Mouse (Mus musculus): ENCODE measurements around the gene Ern2. TPM values are rescaled to one million over a fixed set of nuclear protein-coding genes. Genes with fewer than 3 reads are reported as not detected.

Ern2 gene
- polyA plus RNA-seq, 1 experiment from 2014 or later: 1.7 TPM

- Histone ChIP-seq H3K4me1 (replicated peaks; ENCODE audit: control insufficient read depth, insufficient read depth, low read length) (no peaks in the 10 kb centered on the region), H3K4me3 (replicated peaks; ENCODE audit: low read length) (no peak overlapping the region), H3K9me3 (ENCODE audit: control insufficient read depth, low read length) (no peaks in the 10 kb centered on the region), H3K27me3 (replicated peaks; ENCODE audit: control insufficient read depth, insufficient read depth, low read length) (no peaks in the 10 kb centered on the region), H3K9ac (replicated peaks; ENCODE audit: low read depth, low read length) (no peak overlapping the region), H3K36me3 (ENCODE audit: control insufficient read depth, insufficient read depth) (0 out of 2 replicates have a peak, but pooled peaks cover 5% of the 10 kb centered on the region), H3K27ac (ENCODE audit: low read length) (no peak overlapping the region), H3K4me2 (ENCODE audit: low read length) (no peak overlapping the region)
- no peak for ATAC-seq
- 85% methylated on average over 6 of the region's 6 CpGs for WGBS
Observed at GRCm38 (mm10) chr7:122170705-122171104, 15.3 kb downstream of the Ern2 start.

- Histone ChIP-seq H3K4me1 (replicated peaks; ENCODE audit: control insufficient read depth, insufficient read depth, low read length) (no peaks in the 10 kb centered on the region), H3K36me3 (ENCODE audit: control insufficient read depth, insufficient read depth) (0 out of 2 replicates have a peak, but pooled peaks cover 5% of the 10 kb centered on the region), H3K27me3 (replicated peaks; ENCODE audit: control insufficient read depth, insufficient read depth, low read length) (no peaks in the 10 kb centered on the region), H3K27ac (ENCODE audit: low read length) (no peak overlapping the region), H3K9me3 (ENCODE audit: control insufficient read depth, low read length) (no peaks in the 10 kb centered on the region), H3K4me3 (replicated peaks; ENCODE audit: low read length) (no peak overlapping the region), H3K4me2 (ENCODE audit: low read length) (no peak overlapping the region), H3K9ac (replicated peaks; ENCODE audit: low read depth, low read length) (no peak overlapping the region)
- ATAC-seq: no peak
- WGBS: 82% methylated on average over 7 of the region's 7 CpGs
Observed at GRCm38 (mm10) chr7:122167203-122167602, 18.8 kb downstream of the Ern2 start.

- no peak overlapping the region for H3K4me3 ChIP-seq (replicated peaks; ENCODE audit: low read length)
- H3K4me2 ChIP-seq (ENCODE audit: low read length): no peak overlapping the region
- 90% methylated on average over 8 of the region's 8 CpGs for WGBS
- no peak for ATAC-seq
- H3K9ac ChIP-seq (replicated peaks; ENCODE audit: low read depth, low read length): no peak overlapping the region
- no peaks in the 10 kb centered on the region for H3K9me3 ChIP-seq (ENCODE audit: control insufficient read depth, low read length)
- no peaks in the 10 kb centered on the region for H3K36me3 ChIP-seq (ENCODE audit: control insufficient read depth, insufficient read depth)
- H3K27ac ChIP-seq (ENCODE audit: low read length): no peak overlapping the region
- no peaks in the 10 kb centered on the region for H3K27me3 ChIP-seq (replicated peaks; ENCODE audit: control insufficient read depth, insufficient read depth, low read length)
- H3K4me1 ChIP-seq (replicated peaks; ENCODE audit: control insufficient read depth, insufficient read depth, low read length): peaks cover 19% of the 10 kb centered on the region
Observed at GRCm38 (mm10) chr7:122163766-122164165, 22.2 kb downstream of the Ern2 start.

- H3K4me3 ChIP-seq (replicated peaks; ENCODE audit: low read length): peak overlapping the region; percentile 62
- H3K36me3 ChIP-seq (ENCODE audit: control insufficient read depth, insufficient read depth): no peaks in the 10 kb centered on the region
- peak overlapping the region; percentile 55 for H3K9ac ChIP-seq (replicated peaks; ENCODE audit: low read depth, low read length)
- H3K4me2 ChIP-seq (ENCODE audit: low read length): peak overlapping the region; percentile 96
- no peak overlapping the region for H3K27ac ChIP-seq (ENCODE audit: low read length)
- WGBS: under 1% methylated on average over 12 of the region's 12 CpGs
- H3K4me1 ChIP-seq (replicated peaks; ENCODE audit: control insufficient read depth, insufficient read depth, low read length): peaks cover 31% of the 10 kb centered on the region
- no peaks in the 10 kb centered on the region for H3K27me3 ChIP-seq (replicated peaks; ENCODE audit: control insufficient read depth, insufficient read depth, low read length)
- no peak for ATAC-seq
- no peaks in the 10 kb centered on the region for H3K9me3 ChIP-seq (ENCODE audit: control insufficient read depth, low read length)
Observed at GRCm38 (mm10) chr7:122160037-122160436, 26.0 kb downstream of the Ern2 start.

GRCm38 (mm10) chr7:122158915-122159902 is 26.8 kb downstream of the Ern2 start, which contains the start of gene Plk1:
Gene Plk1 (plus strand): TSS chr7:122159439.
- H3K4me3 ChIP-seq (replicated peaks; ENCODE audit: low read length): peak within 1 kb of the TSS; percentile 62
- peak within 1 kb of the TSS; percentile 96 for H3K4me2 ChIP-seq (ENCODE audit: low read length)
- no peaks in the 10 kb centered on the region for H3K27me3 ChIP-seq (replicated peaks; ENCODE audit: control insufficient read depth, insufficient read depth, low read length)
- no peaks in the 10 kb centered on the region for H3K9me3 ChIP-seq (ENCODE audit: control insufficient read depth, low read length)
- ATAC-seq: peak; percentile 97
- H3K9ac ChIP-seq (replicated peaks; ENCODE audit: low read depth, low read length): peak within 1 kb of the TSS; percentile 60
- no peaks in the 10 kb centered on the region for H3K36me3 ChIP-seq (ENCODE audit: control insufficient read depth, insufficient read depth)
- H3K4me1 ChIP-seq (replicated peaks; ENCODE audit: control insufficient read depth, insufficient read depth, low read length): peaks cover 31% of the 10 kb centered on the region
- H3K27ac ChIP-seq (ENCODE audit: low read length): peak within 1 kb of the TSS; percentile 55; the same call in 1 of the 2 replicates
- 0% methylated on average over 63 of the region's 63 CpGs for WGBS

GRCm38 (mm10) chr7:122158488-122158887 is 27.5 kb downstream of the Ern2 start:
- H3K4me3 ChIP-seq (replicated peaks; ENCODE audit: low read length): peak overlapping the region; percentile 62

GRCm38 (mm10) chr7:122152473-122152872 is 33.5 kb downstream of the Ern2 start:
- Histone ChIP-seq H3K4me1 (replicated peaks; ENCODE audit: control insufficient read depth, insufficient read depth, low read length) (no peaks in the 10 kb centered on the region), H3K9me3 (ENCODE audit: control insufficient read depth, low read length) (no peaks in the 10 kb centered on the region), H3K27ac (ENCODE audit: low read length) (no peak overlapping the region), H3K27me3 (replicated peaks; ENCODE audit: control insufficient read depth, insufficient read depth, low read length) (no peaks in the 10 kb centered on the region), H3K4me2 (ENCODE audit: low read length) (no peak overlapping the region), H3K36me3 (ENCODE audit: control insufficient read depth, insufficient read depth) (peaks cover 15% of the 10 kb centered on the region), H3K9ac (replicated peaks; ENCODE audit: low read depth, low read length) (no peak overlapping the region), H3K4me3 (replicated peaks; ENCODE audit: low read length) (no peak overlapping the region)
- WGBS: 85% methylated on average over 4 of the region's 4 CpGs
- ATAC-seq: no peak

More at GRCm38 (mm10) chr7:122158488-122158887, 27.5 kb downstream of the Ern2 start:
- no peak for ATAC-seq
- Histone ChIP-seq H3K4me1 (replicated peaks; ENCODE audit: control insufficient read depth, insufficient read depth, low read length) (peaks cover 31% of the 10 kb centered on the region), H3K9ac (replicated peaks; ENCODE audit: low read depth, low read length) (peak overlapping the region; percentile 60), H3K4me2 (ENCODE audit: low read length) (peak overlapping the region; percentile 96), H3K27ac (ENCODE audit: low read length) (peak overlapping the region; percentile 55; the same call in 1 of the 2 replicates), H3K9me3 (ENCODE audit: control insufficient read depth, low read length) (no peaks in the 10 kb centered on the region), H3K27me3 (replicated peaks; ENCODE audit: control insufficient read depth, insufficient read depth, low read length) (no peaks in the 10 kb centered on the region), H3K36me3 (ENCODE audit: control insufficient read depth, insufficient read depth) (no peaks in the 10 kb centered on the region)
- 4% methylated on average over 13 of the region's 13 CpGs for WGBS

- H3K9me3 ChIP-seq (ENCODE audit: control insufficient read depth, low read length): no peaks in the 10 kb centered on the region
- no peak overlapping the region for H3K9ac ChIP-seq (replicated peaks; ENCODE audit: low read depth, low read length)
- H3K4me3 ChIP-seq (replicated peaks; ENCODE audit: low read length): no peak overlapping the region
- no peak for ATAC-seq
- H3K36me3 ChIP-seq (ENCODE audit: control insufficient read depth, insufficient read depth): peaks cover 45% of the 10 kb centered on the region
- no peak overlapping the region for H3K27ac ChIP-seq (ENCODE audit: low read length)
- H3K4me1 ChIP-seq (replicated peaks; ENCODE audit: control insufficient read depth, insufficient read depth, low read length): no peaks in the 10 kb centered on the region
- no peak overlapping the region for H3K4me2 ChIP-seq (ENCODE audit: low read length)
- no peaks in the 10 kb centered on the region for H3K27me3 ChIP-seq (replicated peaks; ENCODE audit: control insufficient read depth, insufficient read depth, low read length)
Observed at GRCm38 (mm10) chr7:122140991-122141390, 45.0 kb downstream of the Ern2 start.

GRCm38 (mm10) chr7:122138190-122138589 is 47.8 kb downstream of the Ern2 start:
- H3K27me3 ChIP-seq (replicated peaks; ENCODE audit: control insufficient read depth, insufficient read depth, low read length): no peaks in the 10 kb centered on the region
- no peak overlapping the region for H3K4me3 ChIP-seq (replicated peaks; ENCODE audit: low read length)

More at GRCm38 (mm10) chr7:122138190-122138589, 47.8 kb downstream of the Ern2 start:
- Histone ChIP-seq H3K27ac (ENCODE audit: low read length) (no peak overlapping the region), H3K4me2 (ENCODE audit: low read length) (no peak overlapping the region), H3K9me3 (ENCODE audit: control insufficient read depth, low read length) (no peaks in the 10 kb centered on the region), H3K36me3 (ENCODE audit: control insufficient read depth, insufficient read depth) (peaks cover 35% of the 10 kb centered on the region), H3K9ac (replicated peaks; ENCODE audit: low read depth, low read length) (no peak overlapping the region), H3K4me1 (replicated peaks; ENCODE audit: control insufficient read depth, insufficient read depth, low read length) (peaks cover 7% of the 10 kb centered on the region)
- 97% methylated on average over 5 of the region's 5 CpGs for WGBS
- no peak for ATAC-seq

Data from forebrain, embryonic 16.5 days (tissue).